Mouse (Mus musculus) C2C12 (cell line): ENCODE results near the gene Bicd2.
A peak's percentile ranks its signal among the peaks of the same experiment; 100 is the strongest.

ENCODE experiments used
- CEBPB ChIP-seq: IDR thresholded peaks from one replicate; pipeline ENCODE4 v1.6.1; 2011; ENCODE audit warnings: low read depth, mild to moderate bottlenecking, control low read depth, moderate library complexity
- CTCF ChIP-seq: IDR thresholded peaks from one replicate; pipeline ENCODE4 v1.5.1; 2011; ENCODE audit not compliant: control insufficient read depth, insufficient read depth, insufficient read length
- MAX ChIP-seq: IDR thresholded peaks from one replicate; pipeline ENCODE4 v1.6.1; 2011; ENCODE audit warnings: mild to moderate bottlenecking, control low read depth
- MYOD1 ChIP-seq: IDR thresholded peaks from one replicate; pipeline ENCODE4 v1.6.1; 2011; ENCODE audit warnings: low read depth; ENCODE audit not compliant: control insufficient read depth, insufficient read length
- USF1 ChIP-seq: IDR thresholded peaks from one replicate; pipeline ENCODE4 v1.6.1; 2011; ENCODE audit warnings: low read depth, mild to moderate bottlenecking, control low read depth, moderate library complexity

- TF ChIP-seq USF1 (no peak), MYOD1 (no peak), CEBPB (no peak), CTCF (peak; percentile 88), MAX (no peak)
These were observed 39.8 kb downstream of the Bicd2 start for GRCm38 (mm10) chr13:49381230-49381629.
